In genomic region chr15:25120441-25120840, GRCm38 (mm10) we compare ENCODE assay signal across 16 mouse cellular contexts.
DNase-seq lines count a peak whose midpoint lies in the region; ATAC-seq lines count a peak whose summit lies in the region.
"Had no signal": no experiment of that assay in that cellular context is flagged by ENCODE, and none has a peak within 500 bp of the region (broad histone marks: within the 10 kb centered on the region; RNA-seq: fewer than 3 reads in every experiment).

No protein-coding gene starts in this region.

- H3K4me1 ChIP-seq in midbrain, embryonic 13.5 days (replicated peaks) = no peaks in the 10 kb centered on the region
- no peaks in the 10 kb centered on the region for H3K4me1 ChIP-seq in midbrain, embryonic 11.5 days (ENCODE audit: control insufficient read depth, insufficient read depth, low read length)
- H3K4me1 ChIP-seq in embryonic facial prominence, embryonic 12.5 days = no peaks in the 10 kb centered on the region
- H3K4me1 ChIP-seq in heart, embryonic 11.5 days (ENCODE audit: control insufficient read depth, insufficient read depth, low read length) = no peaks in the 10 kb centered on the region

- no peaks in the 10 kb centered on the region for H3K9me3 ChIP-seq in midbrain, embryonic 13.5 days
- H3K9me3 ChIP-seq in midbrain, embryonic 11.5 days (ENCODE audit: control insufficient read depth, low read length) = no peaks in the 10 kb centered on the region
- H3K9me3 ChIP-seq in embryonic facial prominence, embryonic 12.5 days = no peaks in the 10 kb centered on the region
- H3K9me3 ChIP-seq in heart, embryonic 11.5 days (replicated peaks; ENCODE audit: control insufficient read depth, low read length) = no peaks in the 10 kb centered on the region
- H3K9me3 ChIP-seq: neural tube, embryonic 13.5 days had no signal

- H3K27ac ChIP-seq in midbrain, embryonic 13.5 days = no peak overlapping the region
- H3K27ac ChIP-seq in midbrain, embryonic 11.5 days (ENCODE audit: low read depth, low read length) = no peak overlapping the region
- H3K27ac ChIP-seq in embryonic facial prominence, embryonic 12.5 days = no peak overlapping the region
- H3K27ac ChIP-seq in heart, embryonic 11.5 days (ENCODE audit: low read depth, low read length) = no peak overlapping the region
- H3K27ac ChIP-seq: gastrocnemius, adult 2 months; neural tube, embryonic 13.5 days had no signal

- 48% methylated on average over 4 of the region's 4 CpGs for WGBS in midbrain, embryonic 13.5 days
- WGBS in midbrain, embryonic 11.5 days = 53% methylated on average over 4 of the region's 4 CpGs
- 45% methylated on average over 4 of the region's 4 CpGs for WGBS in embryonic facial prominence, embryonic 12.5 days
- WGBS in heart, embryonic 11.5 days (ENCODE audit: insufficient replicate concordance) = 49% methylated on average over 4 of the region's 4 CpGs

- H3K9ac ChIP-seq in midbrain, embryonic 13.5 days (replicated peaks) = no peak overlapping the region
- no peak overlapping the region for H3K9ac ChIP-seq in midbrain, embryonic 11.5 days (ENCODE audit: low read length)
- no peak overlapping the region for H3K9ac ChIP-seq in embryonic facial prominence, embryonic 12.5 days
- H3K9ac ChIP-seq in heart, embryonic 11.5 days (ENCODE audit: low read depth, low read length) = no peak overlapping the region
- H3K9ac ChIP-seq: neural tube, embryonic 13.5 days had no signal

- DNase-seq in frontal cortex, postnatal 10 days (ENCODE audit: low spot score in 2 of 2) = no peak
- DNase-seq in midbrain, embryonic 11.5 days (ENCODE audit: low spot score, missing footprints) = no peak
- peak; percentile 22 to 25 for DNase-seq in left cerebral cortex, postnatal 36 days (ENCODE audit: low spot score in 2 of 2)
- DNase-seq: cerebellum, adult 9-10 months; gastrocnemius, adult 2 months; heart, postnatal 4 days; kidney, adult 8-10 months had no signal

- intact Hi-C loops in left cerebral cortex, postnatal 36 days (cut with DNase I) = no loop called here

- H3K36me3 ChIP-seq in midbrain, embryonic 13.5 days = no peaks in the 10 kb centered on the region
- H3K36me3 ChIP-seq in midbrain, embryonic 11.5 days (ENCODE audit: control insufficient read depth, insufficient read depth, low read length) = no peaks in the 10 kb centered on the region
- no peaks in the 10 kb centered on the region for H3K36me3 ChIP-seq in embryonic facial prominence, embryonic 12.5 days
- no peaks in the 10 kb centered on the region for H3K36me3 ChIP-seq in heart, embryonic 11.5 days (ENCODE audit: control insufficient read depth, insufficient read depth, low read length)
- H3K36me3 ChIP-seq: neural tube, embryonic 13.5 days had no signal

- H3K4me3 ChIP-seq in midbrain, embryonic 13.5 days (replicated peaks) = no peak overlapping the region
- H3K4me3 ChIP-seq in midbrain, embryonic 11.5 days (ENCODE audit: low read depth, low read length) = no peak overlapping the region
- H3K4me3 ChIP-seq in embryonic facial prominence, embryonic 12.5 days = no peak overlapping the region
- H3K4me3 ChIP-seq in heart, embryonic 11.5 days (ENCODE audit: low read depth, low read length) = no peak overlapping the region
- H3K4me3 ChIP-seq: gastrocnemius, adult 2 months; neural tube, embryonic 13.5 days had no signal

- no peaks in the 10 kb centered on the region for H3K27me3 ChIP-seq in midbrain, embryonic 13.5 days
- H3K27me3 ChIP-seq in midbrain, embryonic 11.5 days (ENCODE audit: control insufficient read depth, insufficient read depth, low read length) = no peaks in the 10 kb centered on the region
- H3K27me3 ChIP-seq in embryonic facial prominence, embryonic 12.5 days = no peaks in the 10 kb centered on the region
- H3K27me3 ChIP-seq in heart, embryonic 11.5 days (ENCODE audit: control insufficient read depth, insufficient read depth, low read length) = no peaks in the 10 kb centered on the region
- H3K27me3 ChIP-seq: neural tube, embryonic 13.5 days had no signal

- peak; percentile 97 for ATAC-seq in frontal cortex, adult (ENCODE audit: low TSS enrichment)
- peak; percentile 40; the same call in 1 of the 2 replicates for ATAC-seq in midbrain, embryonic 13.5 days
- ATAC-seq in midbrain, embryonic 11.5 days (ENCODE audit: low FRiP score) = no peak
- ATAC-seq in embryonic facial prominence, embryonic 12.5 days (ENCODE audit: insufficient number of reproducible peaks, insufficient read depth, low FRiP score, low TSS enrichment) = 0 out of 2 replicates have a peak, but pooled peaks have one; percentile 28
- ATAC-seq in megakaryocyte, adult 5-6 weeks (ENCODE audit: poor library complexity, severe bottlenecking) = no peak
- ATAC-seq in heart, embryonic 11.5 days (replicated peaks; ENCODE audit: insufficient number of reproducible peaks, low FRiP score, low TSS enrichment) = no peak
- ATAC-seq: CD4-positive, CD25-positive, alpha-beta regulatory T cell, adult 4 months; lung, postnatal 0 days; midbrain, embryonic 16.5 days had no signal

- H3K4me2 ChIP-seq in midbrain, embryonic 13.5 days (replicated peaks) = no peak overlapping the region
- H3K4me2 ChIP-seq in midbrain, embryonic 11.5 days = no peak overlapping the region
- H3K4me2 ChIP-seq in embryonic facial prominence, embryonic 12.5 days (replicated peaks) = no peak overlapping the region
- no peak overlapping the region for H3K4me2 ChIP-seq in heart, embryonic 11.5 days
- H3K4me2 ChIP-seq: neural tube, embryonic 13.5 days had no signal

Comparison
In these comparisons a context has a peak if more than half of its experiments do, and no peak if none do; other contexts are left out.
1. ATAC-seq: peak in frontal cortex, adult (single experiment), midbrain, embryonic 13.5 days (single experiment) and embryonic facial prominence, embryonic 12.5 days (single experiment); none in midbrain, embryonic 11.5 days (single experiment), megakaryocyte, adult 5-6 weeks (single experiment) and heart, embryonic 11.5 days (single experiment).
2. DNase-seq: peak in left cerebral cortex, postnatal 36 days (2 of 2); none in frontal cortex, postnatal 10 days (0 of 2) and midbrain, embryonic 11.5 days (single experiment).